Comparison of ENCODE assay signal across 8 mouse cellular contexts in the genomic region with DNA sequence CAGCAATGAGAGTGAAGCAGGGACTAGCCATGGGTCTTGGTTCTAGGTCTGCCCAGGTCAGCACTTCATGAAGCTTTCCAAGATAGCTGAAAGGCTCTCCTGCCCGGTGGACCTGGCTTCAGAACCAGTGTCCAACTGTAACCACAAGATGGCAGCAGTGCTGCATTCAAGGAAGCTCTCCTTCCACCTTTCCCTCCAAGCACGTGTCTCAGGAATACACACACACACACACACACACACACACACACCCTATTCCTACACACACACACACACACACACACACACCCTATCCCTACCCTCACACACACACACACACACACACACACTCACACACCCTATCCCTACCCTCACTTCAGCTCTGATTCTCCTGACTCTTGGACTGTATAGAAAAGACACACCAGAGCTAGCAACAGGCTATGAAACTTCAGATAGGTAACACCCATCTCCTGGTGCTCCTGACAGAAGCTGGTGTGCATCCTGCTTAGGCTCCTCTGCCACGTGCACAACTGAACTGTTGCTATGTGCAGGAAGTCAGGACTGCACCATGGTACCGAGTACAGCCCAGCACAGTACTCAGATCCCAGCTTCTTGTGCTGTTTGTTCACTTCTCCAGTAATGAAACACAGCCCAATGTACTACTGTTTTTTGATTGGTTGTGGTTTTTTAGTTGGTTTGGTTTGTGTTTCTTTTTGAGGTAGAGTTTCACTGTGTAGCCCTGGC. TPM values are rescaled to one million over a fixed set of nuclear protein-coding genes. Genes with fewer than 3 reads are reported as not detected.
A peak's percentile ranks its signal among the peaks of the same experiment; 100 is the strongest.
DNase-seq lines count a peak whose midpoint lies in the region; ATAC-seq lines count a peak whose summit lies in the region.

No protein-coding gene starts in this region.

- H3K36me3 ChIP-seq in hindbrain, embryonic 13.5 days, result peaks cover 6% of the 10 kb centered on the region; the same call in 1 of the 2 replicates

- H3K27ac ChIP-seq in hindbrain, embryonic 13.5 days, result no peak overlapping the region

- H3K9me3 ChIP-seq in hindbrain, embryonic 13.5 days, result no peaks in the 10 kb centered on the region

- peak; percentile 84 for ATAC-seq in hindbrain, embryonic 13.5 days (ENCODE audit: low FRiP score)

- H3K4me2 ChIP-seq in hindbrain, embryonic 13.5 days, result no peak overlapping the region

- H3K4me3 ChIP-seq in hindbrain, embryonic 13.5 days, result no peak overlapping the region

- H3K4me1 ChIP-seq in hindbrain, embryonic 13.5 days (replicated peaks), result no peaks in the 10 kb centered on the region

- no peak overlapping the region for H3K9ac ChIP-seq in hindbrain, embryonic 13.5 days

- peak; percentile 54 for DNase-seq in Muller cell, postnatal 12 days (ENCODE audit: inconsistent ontology term)
- peak; percentile 79 for DNase-seq in cerebellum, adult 9-11 months
- peak; percentile 66 to 71 for DNase-seq in frontal cortex, postnatal 14 days (ENCODE audit: low spot score in 2 of 2)
- peak; percentile 79 to 85 for DNase-seq in layer of hippocampus, postnatal 14 days (ENCODE audit: low spot score in 2 of 2)
- DNase-seq in lung, postnatal 10 days, result peak; percentile 88
- DNase-seq in retina, adult 2 months (ENCODE audit: low read depth, low spot score), result peak; percentile 62
- peak; percentile 75 for DNase-seq in thymus, postnatal 25 days

- no peaks in the 10 kb centered on the region for H3K27me3 ChIP-seq in hindbrain, embryonic 13.5 days

- WGBS in hindbrain, embryonic 13.5 days, result 28% methylated on average over 4 of the region's 4 CpGs

RNA-seq across cellular contexts. Expression of a gene that starts 21.6 kb away (rescaled TPM):
- 13.7 and 16.6 TPM in 2 replicates for polyA plus RNA-seq in hindbrain, embryonic 13.5 days (2015; fragmentation: Nextera tagmentation; extraction: Ambion mirVana)
- 1 to 10 TPM; 5.0 to 6.0 TPM for total RNA-seq in layer of hippocampus, postnatal 14 days (2021)

RNA-seq across cellular contexts. Expression of a gene that starts 37.6 kb away (rescaled TPM):
- polyA plus RNA-seq in hindbrain, embryonic 13.5 days (2015; fragmentation: Nextera tagmentation; extraction: Ambion mirVana), result 41.2 and 42.7 TPM in 2 replicates
- total RNA-seq in layer of hippocampus, postnatal 14 days (2021), result 1 to 10 TPM; 7.2 to 7.6 TPM

RNA-seq across cellular contexts. Expression of a gene that starts 38.3 kb away (rescaled TPM):
- polyA plus RNA-seq in hindbrain, embryonic 13.5 days (2015; fragmentation: Nextera tagmentation; extraction: Ambion mirVana), result 27.3 and 30.1 TPM in 2 replicates
- total RNA-seq in layer of hippocampus, postnatal 14 days (2021), result 10 to 100 TPM; 33.3 to 35.6 TPM
